Mouse (Mus musculus) heart, postnatal 0 days (tissue): ENCODE results near the gene Cep95. TPM values are rescaled to one million over a fixed set of nuclear protein-coding genes. Genes with fewer than 3 reads are reported as not detected.
A peak's percentile ranks its signal among the peaks of the same experiment; 100 is the strongest.

Experiments used
- ATAC-seq: fragments of 200-750 bp; cut with Nextera tagmentation; 2 replicates; pipeline ENCODE4 v1.8.0; 2017; ENCODE audit warnings: low read depth, moderate number of reproducible peaks, moderate library complexity; ENCODE audit not compliant: insufficient read depth
- DNase-seq: peaks from one replicate; pipeline ENCODE4 v3.0.0-alpha.2; 2016; ENCODE audit warnings: low spot score
- H3K27ac ChIP-seq: fragments of 300-500 bp; sonication (generic); 2 replicates; pipeline ENCODE4 v1.5.1; 2014; ENCODE audit warnings: low read depth, mild to moderate bottlenecking
- H3K27me3 ChIP-seq: fragments of 300-500 bp; sonication (generic); 2 replicates; pipeline ENCODE4 v1.6.1; 2014; ENCODE audit warnings: low read length, mixed read lengths; ENCODE audit not compliant: control insufficient read depth, insufficient read depth
- H3K36me3 ChIP-seq: fragments of 300-500 bp; sonication (generic); replicated peaks from 2 replicates; pipeline ENCODE4 v1.6.1; 2014; ENCODE audit warnings: low read length, mixed read lengths; ENCODE audit not compliant: control insufficient read depth, insufficient read depth
- H3K4me1 ChIP-seq: fragments of 300-500 bp; sonication (generic); 2 replicates; pipeline ENCODE4 v1.6.1; 2014; ENCODE audit warnings: antibody characterized with exemption; ENCODE audit not compliant: control insufficient read depth, insufficient read depth
- H3K4me2 ChIP-seq: fragments of 300-500 bp; sonication (generic); 2 replicates; pipeline ENCODE4 v1.6.1; 2014; ENCODE audit warnings: low read depth, mild to moderate bottlenecking, low read length, moderate library complexity
- H3K4me3 ChIP-seq: fragments of 300-500 bp; sonication (generic); 2 replicates; pipeline ENCODE4 v1.5.1; 2014; ENCODE audit warnings: low read depth, low read length
- H3K9ac ChIP-seq: fragments of 300-500 bp; sonication (generic); replicated peaks from 2 replicates; pipeline ENCODE4 v1.6.1; 2014; ENCODE audit warnings: low read depth, low read length, mixed read lengths
- H3K9me3 ChIP-seq: fragments of 300-500 bp; sonication (generic); replicated peaks from 2 replicates; pipeline ENCODE4 v1.6.1; 2016; ENCODE audit warnings: low read length; ENCODE audit not compliant: control insufficient read depth
- CTCF ChIP-seq: IDR thresholded peaks from 2 replicates; pipeline ENCODE4 v1.5.1; 2016; ENCODE audit warnings: antibody characterized with exemption, control low read depth, low read depth
- EP300 ChIP-seq: IDR thresholded peaks from 2 replicates; pipeline ENCODE4 v1.6.1; 2016; ENCODE audit warnings: antibody characterized with exemption, low read depth
- WGBS: fragments of 180-500 bp; shearing (Covaris S2); extraction: QIAGEN DNeasy Blood & Tissue Kit; methylation state at CpG from one replicate; pipeline ENCODE4 v1.1.7; 2014; 5-methylcytosine and 5-hydroxymethylcytosine counted together
- polyA plus RNA-seq: library from polyadenylated mRNA; unstranded; fragments of >200 nt; fragmentation: Nextera tagmentation; extraction: Ambion mirVana; gene quantifications from 2 replicates; pipeline ENCODE4 v1.2.1, GENCODE M21; 2015
- total RNA-seq: library from RNA; depleted of rRNA; stranded (reverse); fragments of >200 nt; gene quantifications from 2 replicates; pipeline ENCODE4 v1.2.3, GENCODE M21; 2014; ENCODE audit warnings: low replicate concordance

Cep95 gene
- total and polyA plus RNA-seq, 2 experiments from 2014 or later, result 4.8 to 8.2 TPM

GRCm38 (mm10) chr11:106753314-106753713 is 35.7 kb upstream of the Cep95 start:
- H3K36me3 ChIP-seq, result no peaks in the 10 kb centered on the region
- H3K9ac ChIP-seq, result no peak overlapping the region
- ATAC-seq, result no peak
- no peak for TF ChIP-seq EP300
- TF ChIP-seq CTCF, result no peak
- H3K27me3 ChIP-seq, result no peaks in the 10 kb centered on the region
- DNase-seq, result no peak
- 66% methylated on average over 6 of the region's 6 CpGs for WGBS
- no peak overlapping the region for H3K4me3 ChIP-seq
- H3K27ac ChIP-seq, result no peak overlapping the region
- no peaks in the 10 kb centered on the region for H3K4me1 ChIP-seq
- H3K9me3 ChIP-seq, result no peaks in the 10 kb centered on the region
- no peak overlapping the region for H3K4me2 ChIP-seq

DNA sequence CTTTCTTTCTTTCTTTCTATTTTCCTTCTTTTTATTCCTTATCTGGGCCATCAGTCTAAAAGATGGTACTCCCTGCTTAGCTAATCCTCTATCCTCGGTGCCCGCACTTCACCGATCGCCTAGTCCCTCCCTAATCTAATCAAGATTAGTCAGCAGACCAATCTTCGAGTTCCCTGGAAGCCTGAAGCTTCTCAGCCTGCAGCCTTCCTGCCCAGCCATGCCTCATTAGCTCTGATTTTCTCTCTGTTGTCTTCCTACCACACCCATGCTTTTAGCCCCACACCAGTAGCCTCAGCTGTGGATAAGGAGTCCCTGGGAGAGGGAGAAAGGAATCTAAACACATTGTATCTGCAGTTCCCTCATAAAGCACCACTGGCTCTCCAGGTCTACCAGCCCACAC is 33.5 kb upstream of the Cep95 start:
- Histone ChIP-seq H3K4me1 (no peaks in the 10 kb centered on the region), H3K4me3 (no peak overlapping the region), H3K27ac (no peak overlapping the region), H3K9me3 (no peaks in the 10 kb centered on the region), H3K27me3 (no peaks in the 10 kb centered on the region), H3K36me3 (no peaks in the 10 kb centered on the region), H3K9ac (no peak overlapping the region), H3K4me2 (no peak overlapping the region)
- TF ChIP-seq EP300, result no peak
- DNase-seq, result no peak
- no peak for ATAC-seq
- WGBS, result 30% methylated on average over 5 of the region's 5 CpGs

DNA sequence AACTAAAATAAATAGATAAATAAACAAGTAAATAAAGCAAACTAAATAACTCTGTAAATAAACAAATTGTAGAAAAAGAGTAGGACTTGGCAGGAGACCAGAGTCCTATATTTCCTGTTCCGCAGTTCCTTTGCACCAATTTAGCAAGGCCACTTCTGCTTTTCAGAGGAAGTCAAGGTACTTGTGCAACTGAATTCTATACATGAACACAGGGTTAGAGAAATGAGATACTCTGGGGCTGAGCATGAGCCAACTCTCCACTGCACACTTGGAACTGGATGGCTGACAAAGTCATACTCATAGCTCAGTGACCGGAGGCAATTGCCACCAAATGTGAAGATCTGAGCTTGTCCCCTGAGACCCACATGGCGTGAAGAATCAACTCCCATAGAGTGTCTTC is 30.0 kb upstream of the Cep95 start:
- Histone ChIP-seq H3K27ac (no peak overlapping the region), H3K9me3 (no peaks in the 10 kb centered on the region), H3K36me3 (no peaks in the 10 kb centered on the region), H3K4me3 (no peak overlapping the region), H3K9ac (no peak overlapping the region), H3K4me1 (peaks cover 7% of the 10 kb centered on the region), H3K4me2 (no peak overlapping the region), H3K27me3 (no peaks in the 10 kb centered on the region)
- TF ChIP-seq EP300, result no peak
- no peak for TF ChIP-seq CTCF
- no peak for DNase-seq
- no peak for ATAC-seq
- 95% methylated on average over 3 of the region's 3 CpGs for WGBS

GRCm38 (mm10) chr11:106760511-106760910 is 28.5 kb upstream of the Cep95 start:
- TF ChIP-seq CTCF (no peak), EP300 (no peak)
- Histone ChIP-seq H3K4me2 (no peak overlapping the region), H3K36me3 (no peaks in the 10 kb centered on the region), H3K9me3 (no peaks in the 10 kb centered on the region), H3K9ac (no peak overlapping the region), H3K27ac (no peak overlapping the region), H3K27me3 (no peaks in the 10 kb centered on the region), H3K4me3 (no peak overlapping the region), H3K4me1 (peaks cover 7% of the 10 kb centered on the region)
- DNase-seq (no peak), ATAC-seq (no peak)
- WGBS, result 79% methylated on average over 5 of the region's 5 CpGs

GRCm38 (mm10) chr11:106762139-106762799 is 26.8 kb upstream of the Cep95 start:
- no peak overlapping the region for H3K4me3 ChIP-seq
- H3K36me3 ChIP-seq, result peaks cover 13% of the 10 kb centered on the region
- DNase-seq (peak; percentile 48), ATAC-seq (peak; percentile 75)
- H3K4me2 ChIP-seq, result no peak overlapping the region
- H3K9me3 ChIP-seq, result no peaks in the 10 kb centered on the region
- H3K27me3 ChIP-seq, result no peaks in the 10 kb centered on the region
- TF ChIP-seq EP300 (no peak), CTCF (no peak)
- H3K27ac ChIP-seq, result peak overlapping the region; percentile 69
- peaks cover 7% of the 10 kb centered on the region for H3K4me1 ChIP-seq
- 9% methylated on average over 5 of the region's 5 CpGs for WGBS
- no peak overlapping the region for H3K9ac ChIP-seq

DNA sequence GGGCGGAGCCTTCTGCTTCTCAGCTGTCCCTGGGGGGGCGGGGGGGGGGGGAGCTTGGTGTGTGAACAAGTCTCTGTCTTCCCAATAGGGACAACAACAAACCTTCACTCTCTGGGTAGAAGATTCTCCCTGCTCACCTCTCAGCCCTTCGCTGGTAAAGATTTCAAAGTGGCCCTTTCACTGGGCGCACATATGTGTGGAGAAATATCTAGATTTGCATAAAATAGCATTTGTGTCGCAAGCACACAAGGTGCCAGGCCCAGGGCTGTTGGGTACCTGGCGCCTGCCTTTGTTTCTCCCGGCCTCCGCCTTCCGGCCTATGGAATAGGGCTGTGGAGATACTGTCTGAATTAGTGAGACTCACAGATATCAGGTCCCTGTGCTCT is 26.3 kb upstream of the Cep95 start:
- ATAC-seq, result no peak

More for the DNA sequence above, 26.3 kb upstream of the Cep95 start:
- no peak for DNase-seq
- no peaks in the 10 kb centered on the region for H3K27me3 ChIP-seq
- peak overlapping the region; percentile 69 for H3K27ac ChIP-seq
- H3K4me1 ChIP-seq, result peaks cover 7% of the 10 kb centered on the region
- H3K9ac ChIP-seq, result no peak overlapping the region
- no peak overlapping the region for H3K4me3 ChIP-seq
- no peak overlapping the region for H3K4me2 ChIP-seq
- no peak for TF ChIP-seq EP300
- no peak for TF ChIP-seq CTCF
- no peaks in the 10 kb centered on the region; the same call in 1 of the 2 replicates for H3K9me3 ChIP-seq
- 60% methylated on average over 9 of the region's 9 CpGs for WGBS
- H3K36me3 ChIP-seq, result peaks cover 17% of the 10 kb centered on the region
